Mouse (Mus musculus) megakaryocyte-erythroid progenitor cell, adult 5-6 weeks (primary cell): ENCODE results near the gene Tfdp1. TPM values are rescaled to one million over a fixed set of nuclear protein-coding genes. Genes with fewer than 3 reads are reported as not detected.
"Not testable (repeated sequence)": the region's sequence is repeated elsewhere in the genome, so short reads cannot be mapped to it uniquely, and the experiment has no call there.

ENCODE experiments used
- ATAC-seq: replicated peaks from 2 replicates; pipeline ENCODE4 v1.8.0; 2016; ENCODE audit warnings: mild to moderate bottlenecking, inconsistent platforms; ENCODE audit not compliant: severe bottlenecking, poor library complexity, low FRiP score, low TSS enrichment
- total RNA-seq, 2 experiments: library from RNA; stranded (forward) in 1 of 2; stranded (reverse) in 1 of 2; fragments of 200-1000, 215-1000 nt in 1 of 2; fragments of >200 nt in 1 of 2; fragmentation: Nextera tagmentation in 1 of 2; gene quantifications; 2 replicates each; pipeline ENCODE4 v1.2.3; 2014 to 2017

Tfdp1 gene
- total RNA-seq (2014; fragmentation: Nextera tagmentation) (260 and 273 TPM in 2 replicates), total RNA-seq (2017) (139 and 212 TPM in 2 replicates)

DNA sequence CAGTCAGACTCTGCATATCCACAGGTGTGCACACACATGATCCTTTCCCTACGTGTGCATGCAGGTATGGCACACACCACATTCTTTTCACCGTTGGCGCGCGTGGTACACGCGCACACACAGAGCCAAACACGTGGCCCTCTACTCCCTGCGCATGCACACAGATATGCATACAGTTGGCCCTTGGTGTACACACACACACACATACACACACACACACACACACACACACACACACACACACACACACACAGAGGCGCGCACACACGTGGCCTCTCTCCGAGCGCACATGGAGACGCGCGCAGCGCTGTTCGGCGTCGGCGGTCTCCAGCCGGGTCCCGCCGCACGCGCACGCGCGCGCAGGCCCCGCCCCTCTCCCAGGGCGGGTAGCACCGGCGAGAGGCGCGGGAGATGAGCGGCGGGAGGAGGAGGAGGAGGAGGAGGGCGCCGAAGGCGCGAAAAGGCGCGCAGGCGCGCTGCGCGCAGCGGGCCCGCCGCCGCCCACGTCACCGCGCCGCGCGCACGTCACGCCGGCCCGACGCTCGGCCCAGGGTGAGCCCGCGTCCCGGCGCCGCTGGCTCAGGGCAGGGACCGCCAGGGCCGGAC is at the start of gene Tfdp1:
Gene Tfdp1 (plus strand): TSS at position 497 of the 606 bp plus-strand sequence.
- ATAC-seq, result peak; percentile 50

DNA sequence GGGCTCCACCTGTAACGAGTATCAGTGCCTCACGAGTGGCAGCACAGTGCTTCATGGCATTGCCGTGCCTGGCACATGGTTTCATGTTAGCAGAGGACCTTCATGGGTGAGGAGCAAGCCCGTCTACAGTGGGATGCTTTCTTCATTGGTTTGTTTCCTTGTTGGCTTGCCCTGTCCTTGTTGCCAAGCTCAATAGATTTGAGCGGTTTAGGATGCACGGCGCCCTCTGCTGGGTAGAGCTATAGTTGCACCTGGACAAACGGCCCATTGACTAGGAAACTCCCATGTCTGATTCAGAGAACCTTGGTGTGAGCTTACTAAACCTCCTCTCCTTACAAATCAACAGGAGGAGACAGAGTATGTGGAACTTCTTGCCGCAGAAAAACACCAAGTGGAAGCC is 46.2 kb upstream of the Tfdp1 start:
- ATAC-seq, result peak; percentile 42; the same call in 1 of the 2 replicates

DNA sequence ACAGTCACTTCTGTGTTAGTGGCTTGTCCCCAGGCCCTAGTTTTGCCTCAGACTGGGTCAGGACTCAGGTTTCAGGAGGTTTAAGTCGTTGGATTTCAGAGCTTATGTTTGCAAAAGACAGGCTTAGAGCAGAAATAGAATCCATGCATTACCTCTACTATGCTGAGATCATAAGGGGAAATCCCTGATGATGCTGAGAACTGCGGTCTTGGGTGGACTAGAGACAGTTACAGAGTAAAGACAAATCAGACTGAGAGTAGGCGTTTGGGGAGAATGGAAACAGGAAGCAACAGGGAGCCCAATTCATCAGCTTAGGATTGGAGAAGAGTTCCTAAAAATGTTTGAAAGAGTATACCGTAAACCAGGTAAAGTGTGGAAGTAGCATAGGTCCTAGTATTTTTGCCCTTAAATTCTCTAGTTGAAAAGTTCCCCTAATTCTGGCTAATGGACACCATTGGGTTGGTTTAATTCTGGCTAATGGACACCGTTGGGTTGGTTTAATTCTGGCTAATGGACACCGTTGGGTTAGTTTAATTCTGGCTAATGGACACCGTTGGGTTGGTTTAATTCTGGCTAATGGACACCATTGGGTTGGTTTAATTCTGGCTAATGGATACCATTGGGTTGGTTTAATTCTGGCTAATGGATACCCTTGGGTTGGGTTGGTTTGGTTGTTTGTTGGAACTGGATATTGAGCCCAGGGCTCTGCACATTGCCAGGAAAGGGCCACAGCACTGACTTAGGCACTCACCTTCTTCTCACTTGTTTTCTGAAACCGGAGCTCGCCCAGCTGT is 44.7 kb upstream of the Tfdp1 start:
- ATAC-seq, result no peak

DNA sequence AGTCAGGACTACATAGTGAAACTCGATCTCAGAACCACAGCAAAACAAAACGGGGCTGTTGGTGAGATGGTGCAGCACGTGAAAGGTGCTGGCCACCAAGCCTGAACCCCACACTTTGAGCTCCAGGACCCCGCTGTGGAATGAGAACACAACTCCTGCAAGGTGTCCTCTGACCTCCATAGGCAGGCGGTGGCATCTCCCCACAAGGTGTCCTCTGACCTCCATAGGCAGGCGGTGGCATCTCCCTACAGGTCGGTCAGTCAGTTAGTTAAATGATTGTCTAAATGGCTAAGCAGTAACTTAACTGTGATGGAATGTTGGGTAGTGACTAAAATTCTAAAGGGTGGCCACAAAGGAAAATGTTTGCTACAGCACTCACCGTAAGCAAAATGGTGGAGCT is 39.0 kb upstream of the Tfdp1 start:
- ATAC-seq, result no peak

DNA sequence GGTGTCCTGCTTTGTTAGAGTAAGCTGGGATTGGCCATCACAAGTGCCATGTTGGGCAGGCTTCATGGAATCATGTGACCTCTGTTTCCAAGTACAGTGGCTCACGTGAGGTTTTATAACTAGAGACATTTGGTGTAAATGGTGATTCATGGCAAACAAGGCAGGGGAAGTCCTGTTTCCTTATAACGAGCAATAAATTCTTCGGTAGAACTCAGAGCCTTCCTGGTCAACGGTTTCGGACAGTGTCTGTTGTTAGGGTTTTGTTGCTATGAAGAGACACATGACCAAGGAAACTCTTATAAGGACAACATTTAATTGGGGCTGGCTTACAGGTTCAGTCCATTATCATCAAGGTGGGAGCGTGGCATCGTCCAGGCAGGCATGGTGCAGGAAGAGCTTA is 37.5 kb upstream of the Tfdp1 start:
- no peak for ATAC-seq

DNA sequence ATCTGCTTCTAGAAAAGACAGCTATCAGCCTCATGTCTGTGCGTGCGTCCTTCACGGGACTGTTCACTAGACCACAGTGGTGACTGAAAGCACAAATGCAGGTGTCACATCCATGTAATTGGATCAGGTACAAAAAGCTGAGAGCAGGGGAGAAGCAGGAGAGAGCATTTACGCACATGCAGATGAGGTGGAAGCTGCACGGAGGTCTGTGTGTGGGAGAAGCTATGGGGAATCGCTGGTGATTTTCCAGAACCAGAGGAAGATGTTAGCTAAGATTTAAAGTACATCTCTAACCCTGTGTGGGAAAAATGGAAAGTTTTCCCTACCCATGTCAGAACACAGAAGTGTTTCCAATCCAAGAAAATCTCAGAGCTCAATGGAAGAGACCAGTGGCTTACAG is 33.1 kb upstream of the Tfdp1 start:
- ATAC-seq, result no peak

DNA sequence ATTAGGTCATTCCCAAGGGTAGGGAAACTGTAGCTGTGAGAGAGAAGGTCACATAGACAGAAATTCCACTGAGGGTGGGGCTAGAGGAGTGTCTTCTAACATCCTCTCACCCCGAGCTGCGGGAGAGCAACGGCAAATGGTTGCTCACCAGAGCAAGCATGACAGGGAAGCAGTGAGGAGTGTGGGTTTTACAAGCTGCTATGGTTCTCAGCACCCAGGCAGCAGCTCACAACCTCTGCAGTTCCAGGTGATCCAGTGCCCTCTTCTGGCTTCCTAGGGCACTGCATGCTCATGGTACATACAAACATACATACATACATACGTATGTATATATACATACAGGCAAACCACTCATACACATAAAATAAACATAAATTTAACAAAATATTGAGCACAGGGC is 32.7 kb upstream of the Tfdp1 start:
- ATAC-seq, result no peak

DNA sequence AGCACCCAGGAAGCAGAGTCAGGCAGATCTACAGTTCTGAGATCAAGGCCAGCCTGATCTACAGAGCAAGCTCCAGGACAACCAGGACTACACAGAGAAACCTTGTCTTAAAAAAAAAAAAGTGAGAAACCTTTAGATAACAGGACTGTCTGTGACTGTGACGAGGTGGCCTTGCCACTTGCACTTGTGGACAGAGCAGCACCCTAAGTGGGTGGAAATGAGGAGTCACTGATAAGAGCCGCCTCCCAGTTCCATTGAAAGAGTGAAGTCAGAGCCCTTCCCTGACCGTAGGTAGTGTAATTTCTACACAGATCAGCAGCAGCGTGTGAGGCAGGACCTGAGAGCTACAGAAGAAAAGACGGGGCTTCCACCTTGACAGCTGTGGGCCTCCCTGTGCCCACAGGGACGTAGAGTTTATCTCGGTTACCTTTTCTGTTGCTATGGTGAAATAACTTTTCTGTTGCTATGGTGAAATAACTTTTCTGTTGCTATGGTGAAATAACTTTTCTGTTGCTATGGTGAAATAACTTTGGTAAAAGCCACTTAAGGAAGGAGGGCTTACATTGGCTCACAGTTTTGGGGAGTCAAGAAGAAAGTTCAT is 32.1 kb upstream of the Tfdp1 start:
- ATAC-seq, result peak; percentile 68

DNA sequence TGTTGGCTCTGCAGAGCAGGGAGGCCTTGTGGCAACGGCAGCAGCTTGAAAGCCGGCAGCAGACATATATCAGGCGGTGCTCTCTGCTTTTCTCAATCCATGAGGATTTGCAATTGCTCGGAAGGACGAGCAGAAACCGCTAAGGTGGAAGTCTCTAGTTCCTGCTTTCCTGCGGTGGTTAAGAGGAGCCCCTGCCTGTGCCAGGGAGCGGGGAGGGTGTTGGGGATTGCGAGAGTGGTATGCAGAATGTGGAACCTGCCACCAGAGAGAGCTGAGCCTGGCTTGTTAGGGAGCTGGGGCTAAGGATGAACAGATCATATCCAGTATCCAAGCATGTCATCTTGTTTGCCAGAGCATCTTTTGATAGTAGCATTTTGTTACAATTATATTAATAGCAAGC is 31.6 kb upstream of the Tfdp1 start:
- ATAC-seq, result no peak

DNA sequence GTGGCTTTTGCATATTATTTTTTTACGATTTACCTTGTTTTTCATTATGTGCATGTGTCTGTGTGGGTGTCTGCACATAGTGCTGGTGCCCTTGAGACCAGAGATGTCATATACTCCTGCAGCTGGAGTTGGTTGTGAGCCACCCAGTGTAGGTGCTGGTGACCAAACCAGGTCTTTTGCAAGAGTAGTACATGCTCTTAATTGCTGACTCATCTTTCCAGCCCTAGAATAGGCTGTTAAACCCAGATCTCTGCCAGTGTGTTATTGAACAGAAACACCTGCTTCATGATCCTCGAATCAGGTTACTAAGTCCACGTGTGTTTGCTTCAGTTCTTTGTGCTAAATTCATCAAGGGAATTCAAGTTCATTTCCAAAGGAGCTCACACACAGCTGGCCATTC is 23.6 kb upstream of the Tfdp1 start:
- ATAC-seq, result no peak

DNA sequence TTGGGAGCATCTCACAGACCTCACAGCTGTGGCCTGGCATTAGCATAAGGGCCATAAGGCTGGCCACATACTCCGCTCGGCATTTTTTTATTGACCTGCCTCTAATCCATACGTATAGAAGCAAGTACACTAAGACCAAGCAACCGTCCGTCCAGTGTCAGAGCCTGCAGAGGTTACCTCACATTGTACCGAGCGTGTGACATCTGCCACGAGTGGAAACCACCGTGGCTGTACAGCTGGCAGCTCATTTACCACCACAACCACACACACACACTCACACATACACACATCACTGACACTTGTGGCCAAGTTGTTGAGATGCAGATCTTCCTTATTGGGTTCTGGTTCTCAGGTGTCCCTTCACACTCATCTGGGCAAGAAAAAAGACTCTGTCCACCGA is 21.9 kb upstream of the Tfdp1 start:
- no peak for ATAC-seq

DNA sequence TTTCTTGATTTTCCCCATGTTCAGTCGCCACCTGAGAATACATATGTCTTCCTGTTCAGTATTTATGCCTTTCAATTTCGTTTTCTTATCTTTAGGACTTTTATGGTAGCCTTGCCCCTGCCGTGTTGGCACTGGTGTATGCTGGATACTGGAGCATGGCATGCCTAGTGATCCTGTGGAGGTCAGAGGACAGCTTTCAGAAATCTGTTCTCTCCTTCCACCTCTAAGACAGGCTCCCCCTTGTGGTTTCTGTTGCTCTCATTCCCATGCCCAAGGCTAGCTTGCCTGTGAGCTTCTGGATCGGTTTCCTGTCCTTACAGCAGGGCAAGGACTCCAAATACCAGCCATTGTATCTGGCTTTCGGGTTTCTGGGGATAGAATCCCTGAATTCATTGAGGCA is 12.0 kb upstream of the Tfdp1 start:
- peak; percentile 55; the same call in 1 of the 2 replicates for ATAC-seq

DNA sequence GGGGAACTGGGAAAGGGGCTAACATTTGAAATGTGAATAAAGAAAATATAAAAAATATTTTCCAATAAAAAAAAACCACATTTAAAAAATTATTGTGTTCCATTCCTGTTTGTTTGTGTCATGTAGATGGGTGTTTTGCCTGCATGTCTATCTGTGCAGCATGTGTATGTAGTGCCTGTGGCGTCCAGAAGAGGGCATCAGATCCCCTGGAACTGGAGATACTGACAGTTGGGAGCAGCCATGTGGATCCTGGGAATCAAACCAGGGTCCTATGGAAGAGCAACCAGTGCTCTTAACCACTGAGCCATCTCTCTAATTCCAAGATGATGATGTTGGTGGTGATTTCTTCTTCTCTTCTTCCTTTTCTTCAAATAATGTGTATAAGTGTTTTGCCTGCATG is 3.9 kb upstream of the Tfdp1 start:
- no peak for ATAC-seq

DNA sequence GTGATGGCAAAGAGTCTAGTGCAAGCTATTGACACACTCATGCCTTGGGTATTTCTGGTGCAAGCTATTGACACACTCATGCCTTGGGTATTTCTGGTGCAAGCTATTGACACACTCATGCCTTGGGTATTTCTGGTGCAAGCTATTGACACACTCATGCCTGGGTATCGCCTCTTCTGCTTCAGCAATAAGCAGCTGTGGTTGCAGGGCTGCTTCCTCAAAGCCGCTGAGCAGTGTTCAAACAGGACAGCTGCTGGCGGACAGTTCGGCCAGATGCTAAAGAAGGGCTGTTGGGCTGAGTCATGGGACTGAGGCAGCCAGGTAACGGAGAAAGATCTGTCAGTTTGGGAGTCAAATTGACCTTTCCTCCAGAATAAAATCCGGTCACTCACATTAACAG is 1.3 kb upstream of the Tfdp1 start:
- ATAC-seq, result not testable (repeated sequence)

DNA sequence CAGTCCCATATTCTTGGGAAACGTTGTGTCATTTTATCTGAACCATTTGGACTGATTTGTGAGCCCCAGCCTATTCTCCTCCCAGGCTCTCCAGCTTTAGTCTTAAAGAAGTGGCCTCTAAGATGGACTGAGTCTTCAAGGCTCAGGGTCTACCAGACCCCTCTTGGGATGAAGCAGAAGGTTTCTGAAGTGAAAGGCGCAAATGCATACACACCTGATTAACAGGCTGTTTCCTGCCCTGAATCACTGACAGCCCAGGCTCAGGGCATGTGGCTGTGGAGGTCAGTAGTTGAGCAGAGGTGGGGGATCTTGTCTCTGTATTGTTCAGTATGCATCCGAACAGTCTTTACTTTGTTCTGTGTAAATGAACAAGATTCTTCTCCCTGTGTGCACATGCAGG is 873 bp upstream of the Tfdp1 start:
- ATAC-seq, result no peak

DNA sequence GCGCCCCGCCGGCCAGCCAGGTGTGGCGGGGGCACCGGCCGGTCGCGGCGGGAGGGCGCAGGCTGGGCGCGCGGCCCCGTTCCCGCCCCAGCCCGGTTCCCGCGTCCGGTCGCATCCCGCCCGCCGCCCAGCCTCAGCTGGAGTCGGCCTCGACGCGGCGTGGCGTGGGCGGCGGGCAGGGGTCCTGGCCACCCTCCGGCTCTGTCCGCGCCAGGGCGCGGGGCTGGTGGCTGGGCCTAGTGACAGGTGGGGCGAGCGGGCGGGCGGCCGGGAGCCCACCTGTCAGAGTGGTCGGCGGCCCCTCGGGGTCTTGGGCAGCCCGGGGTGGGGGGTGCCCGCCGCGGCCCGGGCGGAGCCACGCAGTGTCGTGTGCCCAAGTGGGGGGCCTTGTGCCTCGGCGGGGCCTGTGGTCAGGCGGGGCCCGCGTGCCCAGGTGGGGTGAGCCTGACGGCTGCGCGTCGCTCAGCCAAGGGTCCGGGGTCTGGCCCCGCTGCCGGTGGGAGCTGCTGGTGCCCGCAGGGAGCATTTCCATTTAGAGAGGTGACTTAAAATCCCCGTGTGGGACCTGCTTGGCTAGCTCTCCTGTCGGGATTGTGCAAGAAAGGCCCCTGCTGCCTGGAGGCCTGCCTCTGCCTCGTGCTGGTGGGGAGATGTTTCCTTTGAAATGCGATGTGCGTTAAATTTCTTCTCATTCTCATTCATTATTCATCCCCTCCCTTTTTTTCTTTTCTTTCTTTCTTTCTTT is 522 bp downstream of the Tfdp1 start:
- no peak for ATAC-seq

DNA sequence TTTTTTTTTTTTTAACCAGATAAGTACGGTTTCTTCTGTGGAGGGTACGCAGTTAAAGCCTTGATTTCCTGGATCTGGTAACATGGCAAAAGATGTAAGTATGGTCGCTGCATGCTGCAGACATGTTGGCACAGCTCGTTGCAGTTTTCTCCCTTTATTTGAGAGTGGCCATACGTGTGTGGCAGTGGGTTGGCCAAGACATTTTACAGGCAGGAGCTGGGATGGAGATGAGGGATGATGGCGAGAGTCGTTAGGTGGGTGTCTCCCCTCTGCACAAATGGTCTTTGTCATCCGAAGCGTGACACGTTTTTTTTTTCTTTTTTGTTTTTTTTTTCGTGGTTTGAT is 1.1 kb downstream of the Tfdp1 start:
- no peak for ATAC-seq

DNA sequence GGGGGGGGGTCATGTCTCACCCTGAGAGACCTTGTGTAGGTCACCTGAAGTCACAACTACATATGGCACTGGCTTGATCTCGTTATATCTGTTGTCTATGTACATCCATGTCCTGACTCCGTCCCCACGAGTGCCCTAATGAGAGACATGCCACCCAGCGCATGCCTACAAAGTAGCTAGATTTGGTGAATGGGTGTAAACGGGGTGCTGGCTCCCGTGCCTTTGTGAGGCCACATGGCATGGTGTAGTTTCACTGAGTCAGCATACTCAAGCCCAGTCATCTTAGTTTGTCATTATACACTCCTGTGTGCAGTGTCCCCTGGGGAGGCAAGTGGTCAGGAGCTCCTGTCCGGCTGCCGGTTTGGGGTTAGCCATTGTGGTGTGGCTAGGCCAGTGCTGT is 2.1 kb downstream of the Tfdp1 start:
- no peak for ATAC-seq

DNA sequence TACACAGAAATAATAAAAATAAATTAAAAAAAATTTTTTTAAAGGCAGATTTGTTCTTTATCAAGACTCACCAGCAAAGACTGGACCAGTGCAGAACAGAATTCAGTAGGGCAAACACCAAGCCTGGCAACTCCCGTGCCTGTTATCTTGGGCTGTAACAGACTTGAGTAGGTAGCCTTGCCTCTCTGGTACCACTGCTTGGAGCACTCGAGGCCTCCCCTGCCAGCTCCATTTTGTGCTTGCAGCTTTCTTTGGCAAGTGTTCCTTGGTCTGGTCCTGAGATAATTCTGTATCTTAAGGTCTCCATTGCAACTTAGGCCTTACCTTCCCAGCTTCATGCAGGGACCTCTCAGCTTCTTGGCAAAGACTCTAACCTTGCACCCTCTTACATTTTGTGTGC is 3.8 kb downstream of the Tfdp1 start:
- peak; percentile 69 for ATAC-seq

DNA sequence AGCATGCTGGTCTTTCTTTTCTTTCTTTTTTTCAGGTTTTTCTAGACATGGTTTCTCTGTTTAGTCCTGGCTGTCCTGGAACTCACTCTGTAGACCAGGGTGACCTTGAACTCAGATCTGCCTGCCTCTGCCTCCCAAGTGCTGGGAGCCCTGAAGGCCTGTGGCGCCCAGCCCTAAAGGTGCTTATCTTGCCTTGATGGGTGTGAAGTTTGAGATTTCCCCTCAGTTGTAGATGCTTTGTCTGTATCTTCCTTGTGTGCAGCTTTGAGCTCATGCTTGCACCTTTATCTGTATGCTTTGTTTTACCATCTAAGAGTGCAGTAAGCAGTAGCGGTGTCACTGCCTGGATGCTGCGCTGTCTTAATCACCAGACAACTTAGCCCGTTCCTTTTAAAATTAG is 4.6 kb downstream of the Tfdp1 start:
- ATAC-seq, result peak; percentile 40
